Mouse (Mus musculus) lung, postnatal 4 days (tissue): Measurements from ENCODE around the gene Lsr.
"Not testable (repeated sequence)": the region's sequence is repeated elsewhere in the genome, so short reads cannot be mapped to it uniquely, and the experiment has no call there.

Experiments
- DNase-seq, 2 experiments: peaks; one replicate each; pipeline ENCODE4 v3.0.0; 2021

Lsr gene

GRCm38 (mm10) chr7:30924071-30924470, 49.2 kb downstream of the Lsr start:
- DNase-seq = no peak

- DNase-seq = not testable (repeated sequence)
These were observed 50.8 kb downstream of the Lsr start for GRCm38 (mm10) chr7:30922490-30922889.

- DNase-seq = peak in 1 of 2 experiments; percentile 20
These were observed 53.0 kb downstream of the Lsr start for GRCm38 (mm10) chr7:30920217-30920616.

- no peak for DNase-seq
These were observed 56.0 kb downstream of the Lsr start for GRCm38 (mm10) chr7:30917219-30917618.

- DNase-seq = no peak
These were observed 56.6 kb downstream of the Lsr start for GRCm38 (mm10) chr7:30916713-30917112.

GRCm38 (mm10) chr7:30914732-30915131, 58.5 kb downstream of the Lsr start, which contains the start of gene Mag:
Mag (minus strand) TSS chr7:30914873.
- DNase-seq = no peak

GRCm38 (mm10) chr7:30909773-30910172, 63.5 kb downstream of the Lsr start:
- no peak for DNase-seq

- DNase-seq = peak in 1 of 2 experiments; percentile 13
These were observed 64.3 kb downstream of the Lsr start for GRCm38 (mm10) chr7:30908992-30909431.

GRCm38 (mm10) chr7:30908277-30908991, 64.8 kb downstream of the Lsr start:
- peak; percentile 43 to 59 for DNase-seq
